Mouse (Mus musculus): ENCODE results near the gene Igf1. TPM values are rescaled to one million over a fixed set of nuclear protein-coding genes. Genes with fewer than 3 reads are reported as not detected.

Igf1 gene
- polyA plus RNA-seq, 1 experiment, result 7.9 TPM

DNA sequence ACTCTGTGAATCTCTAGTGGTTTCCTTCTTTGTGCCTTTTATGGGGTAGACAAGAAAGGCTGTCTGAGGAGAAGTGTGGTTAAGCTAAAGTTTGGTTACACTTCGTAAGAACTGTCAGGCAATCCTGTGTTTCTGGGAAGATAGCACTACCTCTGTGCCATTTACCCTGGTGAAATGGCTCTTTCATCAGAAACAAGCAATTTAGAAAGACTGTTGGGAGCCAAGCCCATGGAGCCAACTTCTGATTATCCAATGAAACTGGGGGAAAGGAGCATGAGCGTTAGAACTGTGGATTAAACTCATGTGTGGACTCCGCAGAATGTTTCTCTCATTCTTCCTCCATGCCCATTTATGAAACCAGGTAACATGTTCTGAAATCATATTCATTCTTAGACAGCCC, 15.5 kb downstream of the Igf1 start:
- no peak for TF ChIP-seq CTCF (IDR thresholded peaks at IDR 0.05; ENCODE audit: borderline replicate concordance, extremely low read depth, insufficient read depth, insufficient read length)
- TF ChIP-seq POLR2A (IDR thresholded peaks at IDR 0.05; ENCODE audit: borderline replicate concordance, extremely low read depth, insufficient read depth, insufficient read length, poor library complexity, severe bottlenecking), result no peak
- no peak for DNase-seq (ENCODE audit: low read depth)

GRCm38 (mm10) chr10:87880071-87880785, 22.2 kb downstream of the Igf1 start:
- TF ChIP-seq POLR2A (IDR thresholded peaks at IDR 0.05; ENCODE audit: borderline replicate concordance, extremely low read depth, insufficient read depth, insufficient read length, poor library complexity, severe bottlenecking), result no peak
- no peak for TF ChIP-seq CTCF (IDR thresholded peaks at IDR 0.05; ENCODE audit: borderline replicate concordance, extremely low read depth, insufficient read depth, insufficient read length)
- no peak for DNase-seq (ENCODE audit: low read depth)

DNA sequence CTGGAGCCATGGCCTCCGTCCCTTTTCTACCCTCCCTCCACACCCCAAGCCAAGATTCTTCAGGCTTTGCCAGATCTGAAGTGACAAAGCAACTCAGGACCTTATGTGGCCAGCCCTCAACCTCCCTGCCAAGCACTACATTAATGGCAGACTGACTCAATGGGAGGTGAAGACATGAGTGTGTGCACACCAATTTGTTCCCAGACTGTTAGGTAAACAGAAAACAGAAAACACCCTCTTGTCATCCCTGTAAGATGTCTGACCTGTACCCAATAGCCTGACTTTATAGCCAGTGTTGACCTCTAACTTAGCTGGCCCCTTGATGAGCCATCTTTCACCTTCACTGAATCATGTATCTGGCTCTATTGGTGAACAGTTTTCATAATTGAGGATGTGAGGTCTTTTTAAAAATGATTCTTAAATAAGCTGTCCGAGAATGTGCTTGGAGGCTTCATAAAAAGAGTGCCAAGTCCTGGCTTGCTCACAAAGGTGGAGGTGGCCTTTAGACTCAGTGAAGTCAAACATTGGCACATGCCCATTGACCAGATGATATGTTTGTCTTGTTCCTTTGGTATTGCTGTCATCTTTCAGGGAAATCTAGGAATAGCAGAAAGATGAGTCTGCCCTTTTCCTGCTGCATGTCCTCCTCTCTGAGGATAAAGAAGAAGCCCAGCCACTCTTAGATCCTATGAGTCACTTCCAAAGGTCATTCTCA, 27.4 kb downstream of the Igf1 start:
- no peak for DNase-seq (ENCODE audit: low read depth)
- TF ChIP-seq CTCF (IDR thresholded peaks at IDR 0.05; ENCODE audit: borderline replicate concordance, extremely low read depth, insufficient read depth, insufficient read length), result no peak
- no peak for TF ChIP-seq POLR2A (IDR thresholded peaks at IDR 0.05; ENCODE audit: borderline replicate concordance, extremely low read depth, insufficient read depth, insufficient read length, poor library complexity, severe bottlenecking)

DNA sequence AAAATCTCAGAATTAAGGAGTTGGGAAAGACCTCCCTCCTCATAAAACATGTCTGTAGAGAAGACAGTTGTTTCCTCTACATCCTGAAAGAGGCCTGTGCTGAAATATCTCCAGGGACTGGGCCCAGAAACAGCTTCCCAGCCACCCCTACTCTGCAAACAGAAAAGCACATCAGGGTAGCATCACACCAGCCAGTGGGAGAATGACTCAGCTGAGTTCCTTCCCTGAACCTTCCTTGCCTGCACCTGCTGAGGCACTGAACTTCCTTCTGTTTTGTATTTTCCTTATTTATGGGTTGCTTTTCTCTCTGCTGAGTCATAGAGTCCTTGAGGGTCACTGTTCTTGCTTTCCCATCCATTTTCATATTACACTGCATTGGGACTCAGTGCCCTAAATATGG, 31.8 kb downstream of the Igf1 start:
- no peak for DNase-seq (ENCODE audit: low read depth)
- no peak for TF ChIP-seq POLR2A (IDR thresholded peaks at IDR 0.05; ENCODE audit: borderline replicate concordance, extremely low read depth, insufficient read depth, insufficient read length, poor library complexity, severe bottlenecking)

- TF ChIP-seq POLR2A (IDR thresholded peaks at IDR 0.05; ENCODE audit: borderline replicate concordance, extremely low read depth, insufficient read depth, insufficient read length, poor library complexity, severe bottlenecking) (no peak), CTCF (IDR thresholded peaks at IDR 0.05; ENCODE audit: borderline replicate concordance, extremely low read depth, insufficient read depth, insufficient read length) (no peak)
- no peak for DNase-seq (ENCODE audit: low read depth)
Observed at GRCm38 (mm10) chr10:87892256-87892655, 34.2 kb downstream of the Igf1 start.

GRCm38 (mm10) chr10:87893272-87893671, 35.2 kb downstream of the Igf1 start:
- TF ChIP-seq POLR2A (IDR thresholded peaks at IDR 0.05; ENCODE audit: borderline replicate concordance, extremely low read depth, insufficient read depth, insufficient read length, poor library complexity, severe bottlenecking) (no peak), CTCF (IDR thresholded peaks at IDR 0.05; ENCODE audit: borderline replicate concordance, extremely low read depth, insufficient read depth, insufficient read length) (no peak)

DNA sequence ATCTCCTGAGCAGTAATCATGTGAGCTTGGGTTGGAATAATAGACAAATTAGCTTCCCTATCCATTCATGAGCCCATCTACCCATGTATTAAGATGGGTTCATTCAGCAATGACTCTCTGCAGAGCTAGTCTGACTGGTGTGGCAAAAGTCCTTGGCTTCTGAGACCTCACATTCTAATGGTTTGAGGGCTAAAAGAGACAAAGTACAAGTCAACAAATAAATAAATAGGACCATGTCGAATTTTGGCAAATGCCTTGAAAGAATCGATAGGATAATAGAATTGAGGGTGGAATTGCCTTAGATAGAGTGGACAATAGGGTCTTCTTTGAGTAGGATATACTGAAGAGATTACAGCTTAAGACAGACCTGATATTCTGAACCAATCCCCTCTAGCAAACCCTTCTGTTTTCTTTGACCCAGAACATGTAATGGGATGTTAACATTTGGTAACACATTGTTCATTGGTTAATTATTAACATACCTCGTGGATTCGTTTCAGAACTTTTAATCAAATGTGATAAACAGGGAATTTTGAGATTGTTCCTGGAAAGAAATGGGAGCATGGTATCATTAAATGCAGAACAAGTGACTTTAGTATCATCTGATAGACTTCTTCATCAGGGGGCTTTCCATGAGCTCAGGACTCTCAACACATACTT, 36.5 kb downstream of the Igf1 start:
- DNase-seq (ENCODE audit: low read depth), result no peak
- TF ChIP-seq POLR2A (IDR thresholded peaks at IDR 0.05; ENCODE audit: borderline replicate concordance, extremely low read depth, insufficient read depth, insufficient read length, poor library complexity, severe bottlenecking) (no peak), CTCF (IDR thresholded peaks at IDR 0.05; ENCODE audit: borderline replicate concordance, extremely low read depth, insufficient read depth, insufficient read length) (no peak)

More at GRCm38 (mm10) chr10:87893272-87893671, 35.2 kb downstream of the Igf1 start:
- DNase-seq (ENCODE audit: low read depth), result peak; percentile 1

DNA sequence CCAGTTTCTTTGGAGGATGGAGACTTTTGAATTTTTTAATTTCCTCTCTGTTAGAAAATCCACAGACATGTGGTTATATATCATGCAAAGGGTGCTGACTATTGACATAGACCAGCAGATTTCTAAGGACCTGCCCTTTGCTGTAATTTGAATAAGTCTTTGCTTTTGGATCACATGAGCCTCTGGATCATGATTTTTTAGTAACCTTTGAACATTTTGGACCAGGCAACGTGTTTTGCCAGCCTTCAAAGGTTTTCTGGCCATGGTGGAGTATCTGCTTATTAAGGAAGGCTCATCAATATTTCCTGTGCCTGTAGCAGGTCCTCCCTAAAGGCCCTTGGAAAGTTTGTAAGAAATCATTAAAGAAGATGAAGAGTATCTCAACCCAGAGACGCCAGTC, 37.3 kb downstream of the Igf1 start:
- TF ChIP-seq POLR2A (IDR thresholded peaks at IDR 0.05; ENCODE audit: borderline replicate concordance, extremely low read depth, insufficient read depth, insufficient read length, poor library complexity, severe bottlenecking) (no peak), CTCF (IDR thresholded peaks at IDR 0.05; ENCODE audit: borderline replicate concordance, extremely low read depth, insufficient read depth, insufficient read length) (no peak)
- DNase-seq (ENCODE audit: low read depth), result no peak

DNA sequence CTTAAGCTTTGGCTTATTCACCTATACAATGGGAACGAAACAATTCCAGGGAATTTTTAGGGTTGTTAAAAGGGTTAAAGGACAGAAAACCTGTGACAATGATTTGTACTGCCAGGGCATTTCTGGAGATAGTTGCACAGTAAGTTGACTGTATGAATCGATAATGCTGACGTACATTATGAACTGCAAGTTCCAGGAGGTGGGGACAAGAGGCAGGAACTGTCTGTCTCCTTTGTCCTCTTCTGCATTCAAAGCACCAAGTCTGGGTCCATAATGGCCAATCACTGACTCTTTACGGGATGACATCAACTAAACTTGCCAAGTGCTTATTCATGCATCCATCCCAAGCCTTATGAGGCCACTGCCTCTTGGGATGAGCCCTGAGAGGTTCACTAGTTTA, 39.3 kb downstream of the Igf1 start:
- TF ChIP-seq CTCF (IDR thresholded peaks at IDR 0.05; ENCODE audit: borderline replicate concordance, extremely low read depth, insufficient read depth, insufficient read length) (no peak), POLR2A (IDR thresholded peaks at IDR 0.05; ENCODE audit: borderline replicate concordance, extremely low read depth, insufficient read depth, insufficient read length, poor library complexity, severe bottlenecking) (no peak)
- no peak for DNase-seq (ENCODE audit: low read depth)

- no peak for DNase-seq (ENCODE audit: low read depth)
- TF ChIP-seq POLR2A (IDR thresholded peaks at IDR 0.05; ENCODE audit: borderline replicate concordance, extremely low read depth, insufficient read depth, insufficient read length, poor library complexity, severe bottlenecking) (no peak), CTCF (IDR thresholded peaks at IDR 0.05; ENCODE audit: borderline replicate concordance, extremely low read depth, insufficient read depth, insufficient read length) (no peak)
Observed at GRCm38 (mm10) chr10:87898826-87899225, 40.8 kb downstream of the Igf1 start.

GRCm38 (mm10) chr10:87901916-87902315, 43.9 kb downstream of the Igf1 start:
- no peak for DNase-seq (ENCODE audit: low read depth)
- TF ChIP-seq CTCF (IDR thresholded peaks at IDR 0.05; ENCODE audit: borderline replicate concordance, extremely low read depth, insufficient read depth, insufficient read length) (no peak), POLR2A (IDR thresholded peaks at IDR 0.05; ENCODE audit: borderline replicate concordance, extremely low read depth, insufficient read depth, insufficient read length, poor library complexity, severe bottlenecking) (no peak)
